Mouse (Mus musculus): ENCODE results near the gene Med18.

Med18 gene

DNA sequence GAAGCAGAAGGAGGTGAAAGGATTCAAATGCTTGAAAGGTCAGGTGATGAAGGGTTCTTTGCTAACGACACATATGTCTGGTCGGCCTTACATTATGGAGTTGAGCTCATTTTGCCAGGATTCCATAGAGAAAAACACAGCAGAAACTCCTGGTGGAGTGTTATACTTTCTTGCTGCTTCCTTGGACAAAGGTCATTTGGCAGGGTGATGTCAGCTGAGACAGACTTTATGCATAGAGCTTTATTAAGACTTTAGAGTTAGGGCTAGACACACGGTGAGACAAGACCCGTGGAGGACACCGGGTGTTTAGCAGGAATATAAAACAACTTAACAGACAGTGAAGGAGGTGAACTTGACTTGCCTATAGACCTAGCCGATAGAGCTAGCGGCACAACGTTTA is 14.1 kb upstream of the Med18 start:
- no peak for DNase-seq

DNA sequence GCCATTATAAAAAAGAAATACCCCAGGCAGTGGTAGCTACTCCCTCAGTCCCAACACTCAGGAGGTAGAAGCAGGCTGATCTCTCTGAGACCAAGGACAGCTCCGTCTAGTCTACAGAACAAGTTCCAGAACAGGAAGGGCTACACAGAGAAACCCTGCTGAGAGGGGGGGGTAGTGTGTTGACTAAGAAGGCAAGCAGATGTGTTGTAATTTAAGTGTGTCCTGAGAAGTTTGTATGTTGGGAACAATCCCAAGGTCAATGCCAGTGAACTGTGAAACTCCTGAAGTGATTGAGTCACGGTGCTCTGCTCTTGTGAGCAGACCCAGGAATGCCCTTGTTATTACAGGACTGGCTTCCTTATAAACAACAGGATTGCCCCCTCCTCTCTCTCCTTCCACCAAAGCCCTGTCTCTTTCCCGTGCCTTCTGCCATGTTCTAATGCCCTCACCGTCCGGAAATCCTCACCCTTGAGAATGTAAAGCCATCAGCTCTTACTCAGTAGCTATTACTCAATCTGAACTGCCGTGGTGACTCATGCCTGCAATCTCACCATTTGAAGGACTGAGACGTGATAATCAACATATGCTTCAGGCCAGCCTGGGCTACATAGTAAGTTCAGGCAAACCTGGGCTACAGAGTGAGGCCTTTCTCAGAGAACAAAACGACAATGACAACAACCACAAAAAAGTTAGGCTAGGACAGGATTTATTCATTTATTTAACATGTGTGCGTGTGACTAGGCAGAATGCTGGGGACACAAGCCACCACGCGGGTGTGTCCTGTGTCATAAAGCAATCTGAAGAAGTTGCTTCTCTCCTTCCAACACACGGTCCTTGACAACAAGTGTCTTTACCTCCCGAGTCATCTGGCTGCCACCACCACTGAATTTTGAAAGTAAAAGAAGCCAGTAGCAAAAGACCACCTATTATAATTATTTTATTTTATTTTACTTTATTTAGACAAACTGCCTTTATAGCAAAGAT is 12.5 kb upstream of the Med18 start:
- DNase-seq, result no peak

DNA sequence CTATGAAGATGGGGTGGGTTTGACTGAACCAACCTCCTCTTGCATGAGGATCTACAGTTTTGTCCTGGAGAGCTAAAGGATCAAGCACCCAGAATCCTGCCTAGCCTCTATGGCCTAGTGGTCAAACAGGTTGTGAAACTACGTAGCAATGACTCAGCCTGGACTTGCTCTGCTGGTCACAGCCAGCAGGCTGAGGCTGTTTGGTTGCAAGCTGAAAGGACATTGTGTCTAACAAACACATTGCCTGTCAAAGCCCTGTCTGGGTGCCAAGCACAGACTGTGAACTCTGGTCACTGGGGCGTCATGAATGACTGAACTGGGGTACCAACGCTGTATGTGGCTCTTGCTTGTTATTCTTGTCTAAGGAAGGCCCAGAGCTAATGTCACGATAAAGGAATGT is 10.9 kb upstream of the Med18 start:
- DNase-seq, result peak; percentile 80

- no peak for DNase-seq
Measured at GRCm38 (mm10) chr4:132473411-132473810, 9.7 kb upstream of the Med18 start.

DNA sequence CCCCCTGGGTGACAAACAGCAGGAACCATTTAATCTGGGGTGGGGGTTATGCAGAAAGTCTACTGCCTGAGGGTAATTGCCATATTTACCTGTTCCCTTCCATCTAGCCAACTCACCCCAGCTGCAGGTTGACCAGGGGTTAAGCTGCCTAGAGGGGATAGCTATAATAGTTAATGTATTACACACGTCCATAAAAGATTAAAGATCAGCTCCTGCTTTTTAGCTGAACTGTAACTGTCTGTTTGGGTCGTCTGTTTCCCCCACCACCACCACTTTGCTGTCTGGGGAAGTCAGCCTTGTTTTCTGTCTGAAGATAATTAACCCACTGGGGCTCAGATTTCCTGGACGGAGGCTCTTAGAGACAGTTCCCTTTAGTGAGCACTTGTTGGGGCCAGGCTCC is 6.2 kb upstream of the Med18 start:
- DNase-seq, result peak; percentile 51

- no peak for DNase-seq
Measured at GRCm38 (mm10) chr4:132464255-132464613, 513 bp upstream of the Med18 start.

DNA sequence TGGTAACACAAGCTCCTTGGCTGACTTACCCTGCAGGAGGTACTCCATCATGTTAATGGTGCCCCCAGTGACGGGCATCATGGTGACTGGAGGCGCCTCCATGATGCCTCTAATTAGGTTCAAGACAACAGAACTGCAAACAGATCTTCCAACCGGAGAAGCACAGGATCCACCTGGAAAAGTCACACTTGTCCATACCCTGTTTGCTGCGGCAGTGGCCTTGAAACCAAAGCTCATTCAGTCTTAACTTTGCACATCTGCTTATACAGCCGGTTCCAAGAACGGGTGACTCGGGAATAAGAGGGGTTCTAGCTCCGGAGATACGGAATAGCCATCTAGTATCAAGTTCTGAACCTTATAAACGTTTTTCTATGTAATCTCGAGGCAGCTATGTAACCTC is 885 bp downstream of the Med18 start:
- no peak for DNase-seq

GRCm38 (mm10) chr4:132460225-132460624 is 3.5 kb downstream of the Med18 start:
- DNase-seq, result no peak

GRCm38 (mm10) chr4:132455561-132455960 is 8.2 kb downstream of the Med18 start:
- DNase-seq, result no peak

- DNase-seq, result no peak
Measured at GRCm38 (mm10) chr4:132455146-132455545, 8.6 kb downstream of the Med18 start.

DNA sequence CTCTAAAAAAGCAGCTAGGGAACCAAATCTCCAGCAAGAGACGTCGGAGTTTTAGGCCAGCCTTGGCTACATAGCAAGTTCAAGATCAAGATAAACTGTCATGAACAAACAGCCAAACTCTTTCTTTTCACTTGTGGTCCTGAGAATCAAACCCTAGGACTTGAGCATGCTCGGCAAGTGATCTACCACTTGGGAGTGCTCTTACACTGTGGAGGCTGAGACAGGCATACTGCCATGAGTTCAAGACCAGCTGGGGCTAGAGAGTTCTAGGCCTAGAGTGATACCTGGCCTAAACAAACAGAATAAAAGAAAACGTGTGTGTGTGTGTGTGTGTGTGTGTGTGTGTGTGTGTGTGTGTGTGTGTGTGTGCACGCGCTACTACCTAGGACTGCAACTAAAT is 9.5 kb downstream of the Med18 start:
- DNase-seq, result no peak

DNA sequence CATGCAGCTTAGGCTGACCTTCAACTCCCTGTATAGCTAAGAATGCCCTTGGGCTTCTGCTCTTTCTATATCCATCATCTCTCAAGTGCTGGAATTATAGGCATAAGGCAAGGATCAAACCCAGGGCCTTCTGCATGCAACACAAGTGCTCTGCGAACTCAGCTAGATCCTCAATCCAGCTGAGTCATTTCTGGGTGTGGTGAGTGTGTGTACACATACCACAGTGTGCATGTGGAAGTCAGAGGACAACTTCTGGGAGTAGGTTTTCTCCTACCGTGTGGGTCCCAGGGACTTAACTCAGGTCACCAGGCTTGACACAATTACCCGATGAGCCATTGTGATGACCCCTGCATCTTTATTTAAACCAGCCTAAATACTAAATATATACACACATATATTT is 13.9 kb downstream of the Med18 start:
- no peak for DNase-seq

DNA sequence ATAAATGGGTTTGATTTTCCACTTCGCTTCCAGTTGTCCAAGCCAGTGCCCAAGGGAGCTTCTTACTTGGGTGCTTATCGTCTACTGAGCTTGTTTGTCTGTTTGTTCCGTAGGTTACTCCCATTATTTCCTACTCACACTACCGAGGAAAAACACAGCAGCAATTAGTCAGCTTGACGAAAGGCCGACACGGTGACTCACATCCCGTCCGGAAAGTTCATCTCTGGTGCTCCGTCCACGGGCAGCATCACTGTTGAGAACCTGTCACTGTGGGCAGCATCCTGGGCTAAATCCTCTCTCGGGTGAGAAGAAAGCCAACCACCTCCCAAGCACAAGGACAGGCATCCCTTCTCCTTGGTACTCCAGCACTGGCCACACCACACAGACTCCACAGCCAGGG is 17.6 kb downstream of the Med18 start:
- DNase-seq, result no peak

DNA sequence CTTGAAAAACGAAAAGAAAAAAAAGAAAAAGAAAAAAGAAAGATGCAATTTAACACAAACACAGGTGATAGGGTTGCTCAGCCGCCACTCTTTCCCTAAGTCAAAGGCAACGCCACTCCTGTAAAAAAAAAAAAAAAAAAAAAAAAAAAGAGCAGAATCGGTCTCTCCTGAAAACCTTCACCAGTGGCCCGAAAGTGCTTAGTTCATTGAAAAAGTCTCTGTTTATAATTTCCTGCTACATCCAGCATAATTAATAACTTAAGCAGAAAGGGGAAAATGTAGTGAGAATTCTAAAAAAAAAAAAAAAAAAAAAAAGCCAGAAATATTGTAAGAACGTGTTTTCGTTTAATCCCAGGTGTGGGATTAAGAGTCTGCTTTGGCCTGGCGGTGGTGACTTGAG is 19.2 kb downstream of the Med18 start:
- DNase-seq, result no peak

DNA sequence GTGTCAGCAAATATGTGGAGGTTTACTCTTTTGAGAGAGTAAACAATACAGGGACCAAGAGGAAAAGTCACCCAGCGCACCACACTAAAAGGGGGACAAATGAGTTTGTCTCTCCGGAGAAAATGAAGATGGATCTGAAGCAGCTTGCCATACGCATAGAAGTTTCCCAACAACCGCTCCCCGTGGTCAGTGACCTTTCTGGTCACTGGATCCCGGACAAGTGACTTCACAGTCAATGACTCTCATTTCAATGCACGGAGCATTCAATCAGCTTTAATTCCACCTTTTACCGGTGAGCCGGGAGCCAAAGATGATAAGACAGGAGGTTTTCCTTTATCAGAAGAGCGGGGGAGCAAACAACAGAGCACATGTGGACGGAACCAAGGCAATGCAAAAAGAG is 25.9 kb downstream of the Med18 start:
- DNase-seq, result no peak

- DNase-seq, result no peak
Measured at GRCm38 (mm10) chr4:132432717-132433372, 30.9 kb downstream of the Med18 start.

DNA sequence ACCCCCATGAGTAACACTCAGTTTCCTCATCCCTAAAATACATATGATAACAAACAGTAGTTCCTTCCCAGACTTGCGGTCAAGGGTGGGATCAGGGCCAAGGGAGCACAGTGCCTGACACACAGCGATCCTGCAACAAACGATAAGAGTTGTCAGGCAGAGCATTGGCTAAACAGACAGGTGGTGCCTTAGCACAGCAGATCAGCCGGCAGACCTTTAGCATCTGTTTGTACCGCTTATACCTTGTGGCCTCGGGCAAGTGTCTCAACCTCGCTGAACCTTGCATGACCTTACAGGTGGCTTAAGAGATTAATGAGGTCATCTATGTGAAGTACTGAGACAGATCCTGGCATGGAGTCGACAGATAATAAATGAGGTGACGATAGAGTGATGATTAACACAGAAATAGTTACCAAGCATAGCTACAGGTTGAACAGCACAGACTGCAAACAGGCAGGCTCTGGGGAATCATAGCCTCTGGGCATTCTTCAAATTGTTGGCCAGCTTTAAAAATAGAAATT is 35.6 kb downstream of the Med18 start:
- DNase-seq, result no peak

GRCm38 (mm10) chr4:132427493-132427892 is 36.2 kb downstream of the Med18 start:
- no peak for DNase-seq

DNA sequence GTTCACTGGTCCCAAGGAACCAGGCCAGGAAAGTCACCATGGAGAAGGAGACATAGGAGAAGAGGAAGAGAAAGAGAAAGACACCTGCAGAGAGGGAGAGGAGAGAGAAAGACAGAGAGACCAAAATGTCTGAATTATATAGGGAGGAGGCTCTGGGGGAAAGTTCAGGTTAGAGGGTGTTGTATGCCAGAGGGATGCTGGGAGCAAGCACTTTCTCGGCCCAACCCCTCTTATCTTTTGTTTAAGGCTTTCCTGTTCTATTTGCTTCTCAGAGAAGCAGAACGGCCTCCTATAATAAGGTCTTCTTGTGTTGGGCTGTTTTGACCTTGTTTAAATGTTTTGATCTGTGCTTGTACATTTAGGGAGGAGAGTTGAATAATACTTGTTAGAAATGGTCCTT is 37.7 kb downstream of the Med18 start:
- DNase-seq, result no peak

GRCm38 (mm10) chr4:132424765-132425164 is 39.0 kb downstream of the Med18 start:
- DNase-seq, result peak; percentile 29

DNA sequence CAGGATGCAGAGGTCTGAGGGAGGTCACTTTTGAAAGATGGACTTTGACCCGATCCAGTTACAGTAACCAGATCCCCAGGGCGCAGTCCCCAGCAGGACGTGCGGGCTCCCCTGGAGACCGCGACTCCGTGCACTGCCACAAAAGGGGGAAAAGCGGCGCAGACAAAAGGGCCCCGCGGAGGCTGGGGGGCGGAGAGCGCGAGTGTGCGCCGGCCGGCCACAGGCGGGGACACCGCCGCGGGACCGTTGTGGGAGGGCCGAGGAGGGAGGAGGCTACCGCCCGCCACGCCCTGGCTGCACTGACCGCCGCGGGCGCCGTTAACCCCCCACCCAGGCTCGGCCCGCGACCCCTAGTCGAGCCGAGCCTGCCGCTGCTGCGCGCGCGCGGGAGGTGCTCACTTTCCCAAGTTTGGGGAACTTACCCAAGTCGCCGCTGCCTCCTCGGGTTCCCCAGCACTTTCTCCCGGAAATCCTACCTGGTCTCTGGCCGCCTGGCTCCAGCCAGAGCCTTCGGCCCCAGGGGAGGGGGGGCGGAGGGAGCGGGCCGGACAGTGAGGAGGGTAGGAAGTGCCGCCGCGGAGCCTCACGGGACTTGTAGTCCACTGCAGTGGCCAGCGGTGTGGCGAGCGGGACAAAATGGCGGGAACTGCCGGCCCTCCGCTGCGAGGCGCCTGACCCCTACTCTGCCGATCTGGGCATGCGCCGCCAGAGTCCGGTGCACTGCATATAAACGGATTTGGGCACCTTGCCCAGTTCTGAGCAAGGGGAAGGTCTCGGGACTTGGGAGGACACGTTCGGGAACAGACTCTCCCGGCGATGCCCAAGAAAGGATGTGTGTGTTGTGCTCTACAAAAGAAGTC is 41.6 kb downstream of the Med18 start, which contains the start of gene Phactr4:
TSS of gene Phactr4 (minus strand) at position 567 of the 860 bp plus-strand sequence.
- peak; percentile 99 for DNase-seq

DNA sequence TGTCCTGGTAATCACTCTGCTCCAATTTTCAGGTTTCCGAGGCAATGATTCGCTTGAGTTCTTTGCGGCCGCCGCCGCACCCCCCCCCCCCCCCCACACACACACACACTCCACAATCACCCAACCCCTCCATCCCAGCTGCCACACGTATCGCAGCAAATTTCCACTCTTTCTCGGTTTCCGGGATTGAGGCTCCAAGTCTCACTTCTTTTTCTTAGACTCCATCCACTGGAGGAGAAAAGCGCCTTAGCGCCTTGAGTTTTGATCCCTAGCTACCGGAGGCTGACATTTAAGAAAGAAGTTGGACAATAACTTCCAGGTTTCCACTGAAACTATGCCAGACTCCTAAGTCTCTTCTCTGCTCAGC is 42.2 kb downstream of the Med18 start:
- DNase-seq, result no peak

- no peak for DNase-seq
Measured at GRCm38 (mm10) chr4:132420471-132420870, 43.2 kb downstream of the Med18 start.

All from kidney, postnatal 10 days (tissue).